8 mouse cellular contexts compared by ENCODE assay signal in genomic region chr11:19017719-19018413, GRCm38 (mm10). TPM values are rescaled to one million over a fixed set of nuclear protein-coding genes. Genes with fewer than 3 reads are reported as not detected.
DNase-seq lines count a peak whose midpoint lies in the region; ATAC-seq and TF ChIP-seq lines count a peak whose summit lies in the region.

No protein-coding gene starts in this region.

- H3K9ac ChIP-seq in lung, embryonic 15.5 days = peak overlapping the region; percentile 73
- H3K9ac ChIP-seq in forebrain, embryonic 11.5 days (ENCODE audit: low read length) = peak overlapping the region; percentile 92
- H3K9ac ChIP-seq in limb, embryonic 13.5 days = peak overlapping the region; percentile 83

- peaks cover 17% of the 10 kb centered on the region for H3K4me1 ChIP-seq in lung, embryonic 15.5 days
- peaks cover 11% of the 10 kb centered on the region; the same call in 1 of the 2 replicates for H3K4me1 ChIP-seq in forebrain, embryonic 11.5 days (replicated peaks; ENCODE audit: control insufficient read depth, insufficient read depth, low read length)
- H3K4me1 ChIP-seq in limb, embryonic 13.5 days = peaks cover 17% of the 10 kb centered on the region
- H3K4me1 ChIP-seq in small intestine, adult 2 months (ENCODE audit: control insufficient read depth, insufficient read depth, insufficient read length, low read length) = no peaks in the 10 kb centered on the region; the same call in 1 of the 2 replicates

- DNase-seq in lung, postnatal 4 days = no peak
- no peak for DNase-seq in forebrain, embryonic 11.5 days (ENCODE audit: low spot score)
- no peak for DNase-seq in layer of hippocampus, adult 8-10 months (ENCODE audit: low spot score in 2 of 2)
- DNase-seq in cerebellum, adult 8-10 months = no peak
- no peak for DNase-seq in left cerebral cortex, postnatal 14 days (ENCODE audit: low spot score in 2 of 2)

- WGBS in lung, embryonic 15.5 days = under 1% methylated on average over 14 of the region's 14 CpGs
- WGBS in forebrain, embryonic 11.5 days = under 1% methylated on average over 14 of the region's 14 CpGs
- 4% methylated on average over 14 of the region's 14 CpGs for WGBS in limb, embryonic 13.5 days
- WGBS in small intestine, adult 2 months = 14% methylated on average over 14 of the region's 14 CpGs

- peak overlapping the region; percentile 64 for H3K4me2 ChIP-seq in lung, embryonic 15.5 days
- H3K4me2 ChIP-seq in forebrain, embryonic 11.5 days (ENCODE audit: low read depth, low read length, severe bottlenecking) = peak overlapping the region; percentile 96
- peak overlapping the region; percentile 83 for H3K4me2 ChIP-seq in limb, embryonic 13.5 days (replicated peaks)

- H3K4me3 ChIP-seq in lung, embryonic 15.5 days = peak overlapping the region; percentile 57
- peak overlapping the region; percentile 57 for H3K4me3 ChIP-seq in forebrain, embryonic 11.5 days (ENCODE audit: low read depth, low read length)
- H3K4me3 ChIP-seq in limb, embryonic 13.5 days = peak overlapping the region; percentile 58
- peak overlapping the region; percentile 76 for H3K4me3 ChIP-seq in small intestine, adult 2 months (ENCODE audit: low read depth, low read length)

- intact Hi-C loops in left cerebral cortex, postnatal 14 days (cut with DNase I) = loop anchor here (2.0 to 10.0 kb wide), 2 partner anchors 141 to 1743 kb away; no protein-coding TSS in a partner anchor

- TF ChIP-seq CTCF in small intestine, adult 2 months (IDR thresholded peaks at IDR 0.05; ENCODE audit: extremely low read depth, insufficient read length, insufficient replicate concordance, low read depth, low read length) = no peak

- TF ChIP-seq POLR2A in small intestine, adult 2 months (IDR thresholded peaks at IDR 0.05; ENCODE audit: low read depth, low read length) = no peak

- H3K27me3 ChIP-seq in lung, embryonic 15.5 days = no peaks in the 10 kb centered on the region
- peaks cover 19% of the 10 kb centered on the region for H3K27me3 ChIP-seq in forebrain, embryonic 11.5 days (ENCODE audit: control insufficient read depth, insufficient read depth, low read length)
- H3K27me3 ChIP-seq in limb, embryonic 13.5 days = peaks cover 72% of the 10 kb centered on the region
- H3K27me3 ChIP-seq in small intestine, adult 2 months (ENCODE audit: control insufficient read depth, insufficient read depth, low read length) = peaks cover 36% of the 10 kb centered on the region

- H3K27ac ChIP-seq in lung, embryonic 15.5 days = peak overlapping the region; percentile 97
- H3K27ac ChIP-seq in forebrain, embryonic 11.5 days (ENCODE audit: low read depth, low read length) = 0 out of 2 replicates have a peak overlapping the region, but pooled peaks have one; percentile 92
- H3K27ac ChIP-seq in limb, embryonic 13.5 days = peak overlapping the region; percentile 87; the same call in 1 of the 2 replicates
- H3K27ac ChIP-seq in small intestine, adult 2 months (ENCODE audit: insufficient read depth, low read depth, low read length) = 0 out of 2 replicates have a peak overlapping the region, but pooled peaks have one; percentile 78

- H3K9me3 ChIP-seq in lung, embryonic 15.5 days = no peaks in the 10 kb centered on the region
- no peaks in the 10 kb centered on the region for H3K9me3 ChIP-seq in forebrain, embryonic 11.5 days (ENCODE audit: control insufficient read depth, low read length)
- H3K9me3 ChIP-seq in limb, embryonic 13.5 days = no peaks in the 10 kb centered on the region

- no peak for ATAC-seq in lung, embryonic 15.5 days (ENCODE audit: borderline replicate concordance, extremely low read depth, low FRiP score, low TSS enrichment)
- no peak for ATAC-seq in forebrain, embryonic 11.5 days (replicated peaks; ENCODE audit: low FRiP score)
- ATAC-seq in limb, embryonic 13.5 days (ENCODE audit: low FRiP score, low read depth) = no peak

- no peaks in the 10 kb centered on the region for H3K36me3 ChIP-seq in lung, embryonic 15.5 days
- H3K36me3 ChIP-seq in forebrain, embryonic 11.5 days (ENCODE audit: control insufficient read depth, insufficient read depth, low read length) = no peaks in the 10 kb centered on the region
- H3K36me3 ChIP-seq in limb, embryonic 13.5 days = no peaks in the 10 kb centered on the region
- H3K36me3 ChIP-seq in small intestine, adult 2 months (ENCODE audit: control insufficient read depth, insufficient read depth, low read length) = no peaks in the 10 kb centered on the region

RNA-seq across cellular contexts. Expression of gene Meis1, which starts 0.9 kb away (rescaled TPM):
- polyA plus RNA-seq in lung, embryonic 15.5 days (2015; fragmentation: Nextera tagmentation; extraction: Ambion mirVana) = 112 and 116 TPM in 2 replicates
- polyA plus RNA-seq in forebrain, embryonic 11.5 days (2014; fragmentation: Nextera tagmentation; extraction: Ambion mirVana) = 29.9 and 34.1 TPM in 2 replicates
- 20.9 and 24.5 TPM in 2 replicates for polyA plus RNA-seq in limb, embryonic 13.5 days (2015; fragmentation: Nextera tagmentation; extraction: Ambion mirVana)
- 3.4 and 4.0 TPM in 2 replicates for polyA plus RNA-seq in small intestine, adult 2 months (2012; rRNA removed)
- 1 to 10 TPM; 2.2 to 3.0 (median 2.6) TPM for total RNA-seq in layer of hippocampus, adult 8-10 months (2022)
- total RNA-seq in left cerebral cortex, postnatal 14 days (2021) = 1 to 10 TPM; 3.6 to 4.5 TPM
